In genomic region chr1:68501561-68501960, GRCm38 (mm10) we compare ENCODE assay signal across 12 mouse cellular contexts.
DNase-seq lines count a peak whose midpoint lies in the region; ATAC-seq and TF ChIP-seq lines count a peak whose summit lies in the region.
"Had no signal": no experiment of that assay in that cellular context is flagged by ENCODE, and none has a peak within 500 bp of the region (broad histone marks: within the 10 kb centered on the region; RNA-seq: fewer than 3 reads in every experiment).

No protein-coding gene starts in this region.

- 56% methylated on average over 4 of the region's 4 CpGs for WGBS in kidney, embryonic 14.5 days
- WGBS in liver, embryonic 14.5 days (ENCODE audit: insufficient replicate concordance), result 31% methylated on average over 4 of the region's 4 CpGs

- no peak overlapping the region for H3K9ac ChIP-seq in kidney, embryonic 14.5 days (ENCODE audit: low read depth, low read length)
- H3K9ac ChIP-seq in liver, embryonic 14.5 days (replicated peaks), result no peak overlapping the region
- H3K9ac ChIP-seq: hindbrain, embryonic 15.5 days had no signal

- no peaks in the 10 kb centered on the region for H3K4me1 ChIP-seq in kidney, embryonic 14.5 days (ENCODE audit: control insufficient read depth, insufficient read depth, low read length)
- H3K4me1 ChIP-seq in liver, embryonic 14.5 days (replicated peaks; ENCODE audit: control insufficient read depth in 2 of 2, insufficient read depth in 2 of 2, low read length in 1 of 2), result no peaks in the 10 kb centered on the region
- H3K4me1 ChIP-seq: hindbrain, embryonic 15.5 days had no signal

- no peaks in the 10 kb centered on the region for H3K36me3 ChIP-seq in kidney, embryonic 14.5 days (ENCODE audit: control insufficient read depth, insufficient read depth, low read length)
- no peaks in the 10 kb centered on the region for H3K36me3 ChIP-seq in liver, embryonic 14.5 days (replicated peaks; ENCODE audit: control insufficient read depth, insufficient read depth, low read depth)
- H3K36me3 ChIP-seq: hindbrain, embryonic 15.5 days had no signal

- no peak for ATAC-seq in kidney, embryonic 14.5 days (ENCODE audit: low FRiP score, low TSS enrichment)
- ATAC-seq in liver, embryonic 14.5 days (ENCODE audit: insufficient read depth), result 0 out of 2 replicates have a peak, but pooled peaks have one; percentile 28

- no peak overlapping the region for H3K27ac ChIP-seq in kidney, embryonic 14.5 days (ENCODE audit: low read depth, low read length)
- H3K27ac ChIP-seq in liver, embryonic 14.5 days, result no peak overlapping the region
- H3K27ac ChIP-seq: gastrocnemius, adult 2 months; hindbrain, embryonic 15.5 days had no signal

- no peak for TF ChIP-seq CTCF in liver, embryonic 14.5 days (IDR thresholded peaks at IDR 0.05; ENCODE audit: low read depth)

- H3K4me3 ChIP-seq in kidney, embryonic 14.5 days (ENCODE audit: low read length), result no peak overlapping the region
- no peak overlapping the region for H3K4me3 ChIP-seq in liver, embryonic 14.5 days (ENCODE audit: insufficient read depth in 1 of 2, low read depth in 2 of 2, low read length in 2 of 2)
- H3K4me3 ChIP-seq: gastrocnemius, adult 2 months; hindbrain, embryonic 15.5 days had no signal

- no peak for TF ChIP-seq EP300 in liver, embryonic 14.5 days (IDR thresholded peaks at IDR 0.05; ENCODE audit: low read depth)

- H3K27me3 ChIP-seq in kidney, embryonic 14.5 days (ENCODE audit: control insufficient read depth, insufficient read depth, low read length), result no peaks in the 10 kb centered on the region
- no peaks in the 10 kb centered on the region for H3K27me3 ChIP-seq in liver, embryonic 14.5 days (ENCODE audit: control insufficient read depth, insufficient read depth, low read length)
- H3K27me3 ChIP-seq: hindbrain, embryonic 15.5 days had no signal

- DNase-seq in kidney, adult 11 months, result peak; percentile 76
- DNase-seq in embryo, embryonic 11.5 days (ENCODE audit: low read depth, low spot score), result peak; percentile 26
- DNase-seq in hindlimb bud, embryonic 11.5 days (ENCODE audit: extremely low spot score, low read depth, low spot score), result peak; percentile 31
- peak in 2 of 3 experiments; percentile 6 to 7 for DNase-seq in liver, embryonic 14.5 days (ENCODE audit: low read depth in 3 of 3, low spot score in 3 of 3)
- DNase-seq in cerebellum, postnatal 36 days, result no peak
- no peak for DNase-seq in lung, postnatal 10 days
- DNase-seq in layer of hippocampus, adult 18-20 months (ENCODE audit: low spot score in 2 of 2), result no peak
- DNase-seq: cerebellum, adult 9-11 months; gastrocnemius, adult 2 months; lung, postnatal 4 days had no signal

- no peak overlapping the region for H3K4me2 ChIP-seq in kidney, embryonic 14.5 days (replicated peaks; ENCODE audit: low read depth, low read length)
- no peak overlapping the region for H3K4me2 ChIP-seq in liver, embryonic 14.5 days (ENCODE audit: low read depth)
- H3K4me2 ChIP-seq: hindbrain, embryonic 15.5 days had no signal

- H3K9me3 ChIP-seq in kidney, embryonic 14.5 days (ENCODE audit: control insufficient read depth, low read length), result no peaks in the 10 kb centered on the region
- H3K9me3 ChIP-seq in liver, embryonic 14.5 days (ENCODE audit: control insufficient read depth, low read length), result no peaks in the 10 kb centered on the region
- H3K9me3 ChIP-seq: hindbrain, embryonic 15.5 days had no signal

Comparison
In these comparisons a context has a peak if more than half of its experiments do, and no peak if none do; other contexts are left out.
1. DNase-seq: peak in kidney, adult 11 months (single experiment), embryo, embryonic 11.5 days (single experiment), hindlimb bud, embryonic 11.5 days (single experiment) and liver, embryonic 14.5 days (2 of 3); none in cerebellum, postnatal 36 days (0 of 2), lung, postnatal 10 days (single experiment) and layer of hippocampus, adult 18-20 months (0 of 2).